Mouse (Mus musculus) intestine, embryonic 14.5 days (tissue): ENCODE results near the gene Atp6v1g3. TPM values are rescaled to one million over a fixed set of nuclear protein-coding genes. Genes with fewer than 3 reads are reported as not detected.

Experiments used
- ATAC-seq: fragments of 200-750 bp; cut with Nextera tagmentation; replicated peaks from 2 replicates; pipeline ENCODE4 v1.8.0; 2017; ENCODE audit warnings: low read depth, moderate number of reproducible peaks, moderate TSS enrichment, moderate library complexity; ENCODE audit not compliant: low FRiP score, low TSS enrichment
- DNase-seq: peaks from one replicate; pipeline ENCODE4 v3.0.0-alpha.2; 2018; ENCODE audit warnings: low spot score
- H3K27ac ChIP-seq: fragments of 300-500 bp; sonication (generic); 2 replicates; pipeline ENCODE4 v1.5.1; 2014; ENCODE audit warnings: low read depth, mild to moderate bottlenecking, control low read depth
- H3K27me3 ChIP-seq: fragments of 300-500 bp; sonication (generic); replicated peaks from 2 replicates; pipeline ENCODE4 v1.6.1; 2014; ENCODE audit warnings: low read length, control low read depth; ENCODE audit not compliant: control insufficient read depth, insufficient read depth
- H3K36me3 ChIP-seq: fragments of 300-500 bp; sonication (generic); 2 replicates; pipeline ENCODE4 v1.6.1; 2014; ENCODE audit warnings: low read length, control low read depth; ENCODE audit not compliant: control insufficient read depth, insufficient read depth
- H3K4me1 ChIP-seq: fragments of 300-500 bp; sonication (generic); replicated peaks from 2 replicates; pipeline ENCODE4 v1.6.1; 2014; ENCODE audit warnings: low read length, control low read depth, mixed read lengths; ENCODE audit not compliant: control insufficient read depth, insufficient read depth
- H3K4me2 ChIP-seq: fragments of 300-500 bp; sonication (generic); 2 replicates; pipeline ENCODE4 v1.6.1; 2014; ENCODE audit warnings: low read length
- H3K4me3 ChIP-seq: fragments of 300-500 bp; sonication (generic); 2 replicates; pipeline ENCODE4 v1.5.1; 2014; ENCODE audit warnings: low read depth, low read length, control low read depth, mixed read lengths
- H3K9ac ChIP-seq: fragments of 300-500 bp; sonication (generic); 2 replicates; pipeline ENCODE4 v1.6.1; 2014; ENCODE audit warnings: mild to moderate bottlenecking, low read length
- H3K9me3 ChIP-seq: fragments of 300-500 bp; sonication (generic); 2 replicates; pipeline ENCODE4 v1.6.1; 2016; ENCODE audit warnings: low read length, control low read depth; ENCODE audit not compliant: control insufficient read depth
- WGBS: fragments of 180-500 bp; shearing (Covaris S2); extraction: QIAGEN DNeasy Blood & Tissue Kit; methylation state at CpG from one replicate; pipeline ENCODE4 v1.1.7; 2014; 5-methylcytosine and 5-hydroxymethylcytosine counted together
- polyA plus RNA-seq: library from polyadenylated mRNA; unstranded; fragments of >200 nt; fragmentation: Nextera tagmentation; extraction: Ambion mirVana; gene quantifications from 2 replicates; pipeline ENCODE4 v1.2.1, GENCODE M21; 2014

Gene Atp6v1g3
- polyA plus RNA-seq, result not detected in 2 replicates

GRCm38 (mm10) chr1:138273438-138273837 lies at the start of gene Atp6v1g3:
Atp6v1g3 (plus strand) TSS chr1:138273738.
- Histone ChIP-seq H3K27ac (no peak within 1 kb of the TSS), H3K9me3 (no peaks in the 10 kb centered on the region), H3K9ac (no peak within 1 kb of the TSS), H3K4me2 (no peak within 1 kb of the TSS), H3K4me3 (no peak within 1 kb of the TSS), H3K4me1 (no peaks in the 10 kb centered on the region), H3K27me3 (no peaks in the 10 kb centered on the region), H3K36me3 (no peaks in the 10 kb centered on the region)
- ATAC-seq (no peak), DNase-seq (no peak)
- 96% methylated on average over 2 of the region's 2 CpGs for WGBS

GRCm38 (mm10) chr1:138233051-138233450 lies 40.5 kb upstream of the Atp6v1g3 start:
- DNase-seq, result no peak

DNA sequence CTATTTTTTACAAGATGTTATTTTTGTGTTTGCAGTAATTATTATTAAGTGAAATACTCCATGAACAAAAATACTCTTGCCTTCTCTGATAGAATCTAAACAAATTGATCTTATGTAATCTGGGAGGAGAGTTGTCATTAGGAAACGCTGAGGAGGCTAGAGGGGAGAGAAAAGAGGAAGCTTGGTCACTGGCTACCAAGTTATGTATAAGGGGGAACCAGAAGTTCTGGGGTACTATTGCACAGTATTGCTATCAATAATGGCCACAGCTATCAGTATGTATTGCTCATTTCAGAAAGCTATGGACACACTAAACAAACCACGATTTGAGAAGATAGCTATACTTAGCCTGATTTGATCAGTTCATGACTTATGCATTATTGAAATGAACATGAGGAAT lies 36.3 kb upstream of the Atp6v1g3 start:
- Histone ChIP-seq H3K27me3 (no peaks in the 10 kb centered on the region), H3K4me2 (no peak overlapping the region), H3K4me1 (no peaks in the 10 kb centered on the region), H3K9ac (no peak overlapping the region), H3K9me3 (no peaks in the 10 kb centered on the region), H3K27ac (no peak overlapping the region), H3K36me3 (no peaks in the 10 kb centered on the region), H3K4me3 (no peak overlapping the region)
- ATAC-seq (no peak), DNase-seq (no peak)
- WGBS, result 79% methylated on average over 2 of the region's 2 CpGs

More at GRCm38 (mm10) chr1:138233051-138233450, 40.5 kb upstream of the Atp6v1g3 start:
- ATAC-seq, result no peak
- no peaks in the 10 kb centered on the region for H3K9me3 ChIP-seq
- no peak overlapping the region for H3K4me2 ChIP-seq
- no peaks in the 10 kb centered on the region for H3K27me3 ChIP-seq
- no peak overlapping the region for H3K9ac ChIP-seq
- H3K27ac ChIP-seq, result no peak overlapping the region
- no peaks in the 10 kb centered on the region for H3K4me1 ChIP-seq
- H3K4me3 ChIP-seq, result no peak overlapping the region
- no peaks in the 10 kb centered on the region for H3K36me3 ChIP-seq

- Histone ChIP-seq H3K4me1 (peaks cover 7% of the 10 kb centered on the region), H3K27me3 (no peaks in the 10 kb centered on the region), H3K36me3 (no peaks in the 10 kb centered on the region), H3K4me2 (no peak overlapping the region), H3K4me3 (no peak overlapping the region), H3K9me3 (no peaks in the 10 kb centered on the region), H3K9ac (no peak overlapping the region), H3K27ac (no peak overlapping the region)
- ATAC-seq (no peak), DNase-seq (no peak)
- WGBS, result 54% methylated on average over 5 of the region's 5 CpGs
Observed at GRCm38 (mm10) chr1:138243947-138244346, 29.6 kb upstream of the Atp6v1g3 start.

GRCm38 (mm10) chr1:138244485-138244884 lies 29.1 kb upstream of the Atp6v1g3 start:
- H3K27ac ChIP-seq, result no peak overlapping the region
- H3K9me3 ChIP-seq, result no peaks in the 10 kb centered on the region
- no peaks in the 10 kb centered on the region for H3K36me3 ChIP-seq
- H3K9ac ChIP-seq, result no peak overlapping the region
- WGBS, result 21% methylated on average over 6 of the region's 7 CpGs
- H3K4me1 ChIP-seq, result peaks cover 7% of the 10 kb centered on the region
- DNase-seq (no peak), ATAC-seq (peak; percentile 60; the same call in 1 of the 2 replicates)
- H3K4me3 ChIP-seq, result no peak overlapping the region
- H3K4me2 ChIP-seq, result peak overlapping the region; percentile 20
- no peaks in the 10 kb centered on the region for H3K27me3 ChIP-seq

- no peak overlapping the region for H3K27ac ChIP-seq
- ATAC-seq (0 out of 2 replicates have a peak, but pooled peaks have one; percentile 19), DNase-seq (no peak)
- H3K4me1 ChIP-seq, result peaks cover 7% of the 10 kb centered on the region
- no peaks in the 10 kb centered on the region for H3K9me3 ChIP-seq
- no peaks in the 10 kb centered on the region for H3K36me3 ChIP-seq
- H3K4me3 ChIP-seq, result no peak overlapping the region
- no peaks in the 10 kb centered on the region for H3K27me3 ChIP-seq
- H3K9ac ChIP-seq, result no peak overlapping the region
- WGBS, result 49% methylated on average over 4 of the region's 4 CpGs
- H3K4me2 ChIP-seq, result peak overlapping the region; percentile 20; the same call in 1 of the 2 replicates
Observed at GRCm38 (mm10) chr1:138245103-138245502, 28.4 kb upstream of the Atp6v1g3 start.

- Histone ChIP-seq H3K27me3 (no peaks in the 10 kb centered on the region), H3K4me1 (peaks cover 7% of the 10 kb centered on the region), H3K4me3 (no peak overlapping the region), H3K27ac (no peak overlapping the region), H3K9me3 (no peaks in the 10 kb centered on the region), H3K36me3 (no peaks in the 10 kb centered on the region), H3K4me2 (no peak overlapping the region), H3K9ac (no peak overlapping the region)
- ATAC-seq, result no peak
- WGBS, result 87% methylated on average over 3 of the region's 3 CpGs
- no peak for DNase-seq
Observed at GRCm38 (mm10) chr1:138245533-138245932, 28.0 kb upstream of the Atp6v1g3 start.

DNA sequence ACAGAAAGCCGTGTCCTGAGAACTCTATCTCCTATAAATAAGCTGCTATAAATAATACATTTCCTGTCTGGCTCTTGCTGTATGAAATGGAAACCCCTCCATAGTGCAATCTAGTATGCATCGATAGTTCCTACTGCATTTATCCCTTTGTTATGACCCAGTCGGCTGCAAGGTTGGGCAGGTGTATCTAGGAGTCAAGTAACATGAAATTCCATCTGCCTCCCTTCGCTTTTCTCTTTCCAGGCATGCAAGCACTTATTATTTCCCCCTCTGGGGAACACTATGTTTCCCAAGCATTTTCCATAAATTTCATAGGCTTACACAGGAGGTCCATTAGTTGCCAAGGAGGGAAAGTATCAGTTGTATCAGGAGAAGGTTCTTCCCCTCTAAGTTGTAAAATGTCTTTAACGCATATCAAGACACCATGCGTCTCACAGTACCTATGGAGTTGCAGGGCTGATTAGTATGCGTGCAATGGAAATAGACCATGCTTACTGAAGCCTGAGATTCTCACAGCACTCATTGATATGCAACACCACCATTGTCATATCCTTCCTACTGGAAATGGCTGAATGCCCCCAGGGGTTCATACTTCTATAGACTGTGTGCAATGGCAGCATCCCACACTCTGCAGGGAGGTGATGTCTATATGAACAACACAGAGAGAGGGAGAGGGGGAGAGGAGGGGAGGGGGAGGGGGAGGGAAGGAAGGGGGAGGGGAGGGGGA lies 26.9 kb upstream of the Atp6v1g3 start:
- Histone ChIP-seq H3K4me2 (no peak overlapping the region), H3K36me3 (no peaks in the 10 kb centered on the region), H3K27ac (no peak overlapping the region), H3K9me3 (no peaks in the 10 kb centered on the region), H3K4me3 (no peak overlapping the region), H3K9ac (no peak overlapping the region), H3K4me1 (peaks cover 7% of the 10 kb centered on the region), H3K27me3 (no peaks in the 10 kb centered on the region)
- ATAC-seq (no peak), DNase-seq (no peak)
- WGBS, result 76% methylated on average over 7 of the region's 7 CpGs
